Mouse (Mus musculus) kidney, embryonic 15.5 days (tissue): ENCODE measurements at regions not wholly inside any gene's neighbourhood (a gene's known extent, or its start where the extent isn't known, plus 50 kb on each side); places are given as distances from the start of the nearest gene placed in this dataset. TPM values are rescaled to one million over a fixed set of nuclear protein-coding genes. Genes with fewer than 3 reads are reported as not detected.

Experiments
- ATAC-seq: fragments of 200-750 bp; cut with Nextera tagmentation; replicated peaks from 2 replicates; pipeline ENCODE4 v1.8.0; 2017; ENCODE audit warnings: moderate TSS enrichment; ENCODE audit not compliant: low FRiP score
- H3K27ac ChIP-seq: fragments of 300-500 bp; sonication (generic); 2 replicates; pipeline ENCODE4 v1.5.1; 2015; ENCODE audit warnings: mild to moderate bottlenecking, inconsistent platforms
- H3K27me3 ChIP-seq: fragments of 300-500 bp; sonication (generic); 2 replicates; pipeline ENCODE4 v1.6.1; 2015; ENCODE audit warnings: inconsistent platforms
- H3K36me3 ChIP-seq: fragments of 300-500 bp; sonication (generic); 2 replicates; pipeline ENCODE4 v1.6.1; 2015; ENCODE audit warnings: inconsistent platforms
- H3K4me1 ChIP-seq: fragments of 300-500 bp; sonication (generic); 2 replicates; pipeline ENCODE4 v1.6.1; 2015; ENCODE audit warnings: inconsistent platforms
- H3K4me2 ChIP-seq: fragments of 300-500 bp; sonication (generic); 2 replicates; pipeline ENCODE4 v1.6.1; 2015; ENCODE audit warnings: moderate library complexity, mild to moderate bottlenecking, inconsistent platforms
- H3K4me3 ChIP-seq: fragments of 300-500 bp; sonication (generic); replicated peaks from 2 replicates; pipeline ENCODE4 v1.5.1; 2015; ENCODE audit warnings: mild to moderate bottlenecking, inconsistent platforms
- H3K9ac ChIP-seq: fragments of 300-500 bp; sonication (generic); 2 replicates; pipeline ENCODE4 v1.6.1; 2015; ENCODE audit warnings: mild to moderate bottlenecking, inconsistent platforms
- H3K9me3 ChIP-seq: fragments of 300-500 bp; sonication (generic); replicated peaks from 2 replicates; pipeline ENCODE4 v1.6.1; 2016; ENCODE audit warnings: inconsistent platforms
- WGBS: fragments of 180-500 bp; shearing (Covaris S2); methylation state at CpG from one replicate; pipeline ENCODE4 v1.1.7; 2015; ENCODE audit warnings: mixed read lengths; 5-methylcytosine and 5-hydroxymethylcytosine counted together
- microRNA-seq: library from miRNA; unstranded; fragments of <30 nt; microRNA quantifications from one replicate; pipeline ENCODE4, GENCODE M21; 2016

DNA sequence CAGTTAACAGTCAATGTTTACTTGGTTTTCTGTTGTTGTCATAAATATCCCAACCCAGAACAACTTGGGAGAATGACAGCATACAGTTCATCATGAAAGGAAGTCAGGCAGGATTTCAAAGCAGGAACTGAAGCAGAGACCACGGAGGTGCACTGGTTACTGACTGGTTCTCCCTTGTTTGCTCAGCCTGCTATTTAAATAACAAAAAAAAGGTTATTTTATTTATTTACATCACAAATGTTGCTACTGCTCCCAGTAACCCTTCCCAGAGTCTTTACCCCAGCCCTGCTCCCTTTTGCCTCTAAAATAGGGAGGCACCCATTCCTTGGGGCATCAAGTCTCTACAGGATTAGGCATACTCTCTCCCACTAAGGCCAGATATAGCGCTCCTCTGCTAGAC, 461.8 kb upstream of the Slc8a1 start:
- WGBS: 84% methylated on average over 2 of the region's 2 CpGs
- Histone ChIP-seq H3K9me3 (no peaks in the 10 kb centered on the region), H3K36me3 (no peaks in the 10 kb centered on the region), H3K4me3 (no peak overlapping the region), H3K9ac (no peak overlapping the region), H3K27me3 (no peaks in the 10 kb centered on the region), H3K27ac (no peak overlapping the region), H3K4me1 (no peaks in the 10 kb centered on the region), H3K4me2 (no peak overlapping the region)
- ATAC-seq: no peak

DNA sequence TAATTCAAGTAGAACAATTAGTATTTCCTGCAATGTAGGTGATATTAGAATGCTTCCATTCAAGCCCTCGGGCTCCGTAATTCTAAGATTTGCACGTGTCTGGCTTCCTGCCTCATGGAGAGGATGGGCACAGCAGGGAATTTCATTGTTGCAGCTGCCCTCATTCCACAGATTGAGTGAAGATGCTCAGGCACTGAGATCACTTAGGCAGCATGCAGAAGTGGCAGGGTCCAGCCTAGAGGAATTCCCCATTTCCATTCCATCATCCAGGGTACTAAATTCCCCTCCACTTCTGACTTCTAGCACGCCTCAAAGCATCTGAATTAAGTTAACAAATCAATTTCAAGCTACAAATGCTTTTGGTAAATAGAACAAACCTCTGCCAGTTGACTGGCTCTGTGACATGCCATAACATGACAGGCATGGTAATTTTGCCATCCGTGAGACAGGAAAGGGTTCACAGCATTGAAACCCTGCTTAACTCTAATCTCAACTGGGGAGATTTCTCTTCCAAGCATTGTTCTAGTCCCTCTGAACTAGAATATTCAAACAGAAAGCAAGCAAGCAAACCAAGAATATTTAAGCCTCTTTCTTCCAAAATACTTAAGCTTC, 461.0 kb upstream of the Slc8a1 start:
- Histone ChIP-seq H3K9me3 (no peaks in the 10 kb centered on the region), H3K36me3 (no peaks in the 10 kb centered on the region), H3K4me1 (no peaks in the 10 kb centered on the region), H3K27ac (no peak overlapping the region), H3K9ac (no peak overlapping the region), H3K4me2 (no peak overlapping the region), H3K27me3 (no peaks in the 10 kb centered on the region), H3K4me3 (no peak overlapping the region)
- WGBS: 71% methylated on average over 5 of the region's 5 CpGs
- no peak for ATAC-seq

DNA sequence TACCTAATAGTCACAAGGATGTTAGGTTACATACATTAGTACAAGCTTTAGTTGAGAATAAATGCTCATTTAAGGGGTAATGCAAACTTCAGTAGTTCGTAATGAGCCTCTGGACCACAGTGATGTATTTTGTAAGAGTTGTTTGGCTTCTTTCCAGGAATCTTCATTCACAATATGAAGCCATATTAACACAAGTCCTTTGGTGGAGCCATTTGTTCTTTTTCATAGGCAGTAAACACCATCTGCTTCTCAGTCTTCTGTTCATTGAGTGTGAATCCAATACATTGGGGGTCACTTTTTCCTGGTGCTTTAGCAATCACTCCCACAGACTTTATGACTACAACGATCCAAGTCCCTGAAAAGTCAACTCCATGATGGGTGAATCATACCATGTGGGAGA, 446.1 kb upstream of the Slc8a1 start:
- WGBS: 69% methylated on average over 2 of the region's 2 CpGs
- H3K9me3 ChIP-seq: 0 out of 2 replicates have a peak, but pooled peaks cover 2% of the 10 kb centered on the region
- no peaks in the 10 kb centered on the region for H3K4me1 ChIP-seq
- no peak overlapping the region for H3K4me3 ChIP-seq
- no peak for ATAC-seq
- H3K9ac ChIP-seq: no peak overlapping the region
- H3K4me2 ChIP-seq: no peak overlapping the region
- no peak overlapping the region for H3K27ac ChIP-seq
- no peaks in the 10 kb centered on the region for H3K27me3 ChIP-seq
- no peaks in the 10 kb centered on the region for H3K36me3 ChIP-seq

DNA sequence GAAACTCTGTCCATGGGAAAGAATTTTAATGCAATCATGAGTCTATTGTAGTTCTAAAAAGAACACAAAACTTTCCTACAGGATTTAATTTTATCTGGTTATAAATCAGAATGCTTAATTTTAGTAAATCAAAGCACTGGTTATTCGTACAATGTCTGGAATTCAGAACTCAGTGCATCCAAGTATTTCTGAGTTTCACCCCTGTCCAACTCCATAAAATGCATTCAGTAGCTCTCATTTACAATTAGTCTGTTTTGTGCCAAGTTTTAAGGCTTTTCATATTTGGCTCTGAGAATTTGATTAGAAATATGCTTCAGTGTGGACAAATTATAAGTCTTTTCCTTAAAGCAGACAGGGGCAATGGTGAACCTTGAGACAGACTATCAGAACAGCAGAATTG, 433.0 kb upstream of the Slc8a1 start:
- H3K27me3 ChIP-seq: no peaks in the 10 kb centered on the region
- no peak overlapping the region for H3K4me3 ChIP-seq
- H3K4me1 ChIP-seq: no peaks in the 10 kb centered on the region
- no peaks in the 10 kb centered on the region for H3K9me3 ChIP-seq
- no peak overlapping the region for H3K27ac ChIP-seq
- 73% methylated on average over 1 of the region's 1 CpGs for WGBS
- H3K36me3 ChIP-seq: no peaks in the 10 kb centered on the region
- ATAC-seq: no peak
- no peak overlapping the region for H3K4me2 ChIP-seq
- H3K9ac ChIP-seq: no peak overlapping the region

DNA sequence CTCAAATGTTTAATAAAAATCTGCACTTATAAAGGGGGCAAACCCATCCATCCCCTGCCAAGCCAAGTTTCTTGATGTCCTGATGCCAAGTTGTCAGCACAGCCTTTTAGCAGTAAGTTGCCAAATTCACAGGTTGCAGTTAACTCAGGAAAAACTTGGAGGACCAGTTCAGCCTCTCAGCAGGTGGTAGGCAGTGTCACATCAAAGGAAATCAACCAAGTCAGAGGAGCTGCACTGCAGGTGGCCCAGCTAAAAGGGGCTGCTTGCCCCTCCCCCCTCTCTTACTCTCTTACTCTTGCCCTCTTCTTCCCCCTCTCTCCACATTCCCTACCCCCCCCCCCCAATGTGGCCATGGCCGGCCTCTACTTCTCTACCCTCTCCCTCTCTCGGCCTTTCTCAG, 415.3 kb upstream of the Slc8a1 start:
- WGBS: 56% methylated on average over 2 of the region's 2 CpGs
- H3K9ac ChIP-seq: no peak overlapping the region
- no peak overlapping the region for H3K27ac ChIP-seq
- H3K4me3 ChIP-seq: no peak overlapping the region
- no peak overlapping the region for H3K4me2 ChIP-seq
- no peaks in the 10 kb centered on the region for H3K4me1 ChIP-seq
- H3K9me3 ChIP-seq: no peaks in the 10 kb centered on the region
- ATAC-seq: no peak
- H3K27me3 ChIP-seq: no peaks in the 10 kb centered on the region
- no peaks in the 10 kb centered on the region for H3K36me3 ChIP-seq

DNA sequence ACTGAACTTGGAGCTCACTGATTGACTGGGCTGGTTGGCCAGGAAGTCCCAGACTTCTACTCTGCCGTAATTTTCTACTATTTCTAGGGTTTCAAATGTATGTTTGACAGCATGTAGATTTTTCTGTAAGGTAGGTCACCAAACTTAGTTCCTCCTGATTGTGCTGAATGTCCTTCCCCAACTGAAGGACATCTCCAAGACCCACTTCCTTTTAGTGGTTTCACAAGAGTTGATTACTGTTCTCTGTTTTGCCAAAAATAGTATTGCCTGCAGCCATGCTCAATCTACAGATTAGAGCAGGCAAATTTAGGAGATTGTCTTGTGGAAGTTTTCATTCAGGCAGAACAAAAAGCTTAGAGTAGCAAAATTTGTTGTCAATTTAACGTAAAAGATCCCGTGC, 396.7 kb upstream of the Slc8a1 start:
- Histone ChIP-seq H3K9ac (no peak overlapping the region), H3K4me2 (no peak overlapping the region), H3K36me3 (no peaks in the 10 kb centered on the region), H3K4me3 (no peak overlapping the region), H3K27me3 (no peaks in the 10 kb centered on the region), H3K27ac (no peak overlapping the region), H3K4me1 (no peaks in the 10 kb centered on the region), H3K9me3 (no peaks in the 10 kb centered on the region)
- 86% methylated on average over 3 of the region's 3 CpGs for WGBS
- ATAC-seq: no peak

DNA sequence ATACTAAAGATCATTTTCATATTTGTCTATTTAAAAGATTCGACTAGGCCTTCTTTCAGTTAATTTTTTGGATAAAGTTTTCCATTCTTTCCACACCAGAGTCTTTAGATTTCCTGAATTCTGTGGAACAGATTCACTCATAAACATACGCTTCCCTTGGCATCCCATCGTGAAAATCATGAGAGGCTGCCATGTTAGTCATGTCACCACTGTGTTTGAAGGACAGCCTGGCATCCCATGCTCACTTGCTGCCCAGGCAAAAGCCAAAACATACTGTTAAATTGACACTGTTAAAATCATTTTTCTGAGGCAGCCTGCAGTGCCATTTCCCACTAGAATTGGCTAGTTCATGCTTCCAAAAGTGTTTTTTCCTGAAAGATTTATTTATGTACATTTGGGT, 394.8 kb upstream of the Slc8a1 start:
- 85% methylated on average over 3 of the region's 3 CpGs for WGBS
- Histone ChIP-seq H3K27me3 (no peaks in the 10 kb centered on the region), H3K9ac (no peak overlapping the region), H3K4me3 (no peak overlapping the region), H3K4me2 (no peak overlapping the region), H3K27ac (no peak overlapping the region), H3K36me3 (no peaks in the 10 kb centered on the region), H3K4me1 (no peaks in the 10 kb centered on the region), H3K9me3 (no peaks in the 10 kb centered on the region)
- no peak for ATAC-seq

DNA sequence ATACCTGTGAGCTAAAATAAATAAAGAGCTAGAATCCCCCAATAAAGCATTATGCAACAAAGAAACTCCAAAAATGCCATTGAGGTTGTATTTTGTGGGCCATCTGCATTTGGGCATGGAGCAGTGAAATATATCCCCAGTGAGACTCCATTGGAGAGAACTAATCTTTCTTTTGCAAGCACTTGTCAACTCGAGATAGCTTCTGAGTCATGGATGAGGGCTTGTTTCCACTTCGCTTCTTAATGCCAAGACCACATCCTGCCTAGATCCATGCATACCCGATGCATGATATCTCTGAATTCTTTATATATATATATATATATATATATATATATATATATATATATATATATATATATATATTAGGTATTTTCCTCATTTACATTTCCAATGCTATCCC, 349.0 kb upstream of the Slc8a1 start:
- Histone ChIP-seq H3K4me1 (no peaks in the 10 kb centered on the region), H3K4me2 (no peak overlapping the region), H3K4me3 (no peak overlapping the region), H3K36me3 (no peaks in the 10 kb centered on the region), H3K9me3 (no peaks in the 10 kb centered on the region), H3K27ac (no peak overlapping the region), H3K27me3 (no peaks in the 10 kb centered on the region), H3K9ac (no peak overlapping the region)
- WGBS: 89% methylated on average over 3 of the region's 3 CpGs
- ATAC-seq: no peak

DNA sequence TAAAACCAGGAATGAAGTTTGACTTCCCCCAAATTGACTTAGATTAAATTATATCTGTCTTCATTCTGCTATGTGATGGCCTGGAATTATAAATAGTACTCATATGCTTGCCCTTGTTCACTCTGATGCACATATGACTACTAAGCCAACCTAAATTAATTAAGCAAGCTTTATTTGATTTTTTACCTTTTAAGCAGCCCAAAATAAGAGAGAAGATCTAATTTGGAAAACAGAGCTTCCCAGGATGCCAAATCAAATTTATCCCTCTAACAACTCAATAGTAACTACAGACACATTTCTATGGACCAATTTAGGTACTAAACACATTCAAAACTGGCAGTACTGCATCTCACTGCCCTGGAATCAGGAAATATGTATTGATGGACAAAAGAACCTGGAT, 342.1 kb upstream of the Slc8a1 start:
- H3K4me3 ChIP-seq: no peak overlapping the region
- no peaks in the 10 kb centered on the region for H3K36me3 ChIP-seq
- no peaks in the 10 kb centered on the region for H3K27me3 ChIP-seq
- no peaks in the 10 kb centered on the region for H3K9me3 ChIP-seq
- no peak overlapping the region for H3K9ac ChIP-seq
- H3K4me1 ChIP-seq: no peaks in the 10 kb centered on the region
- no peak overlapping the region for H3K27ac ChIP-seq
- no peak for ATAC-seq
- H3K4me2 ChIP-seq: no peak overlapping the region

Small RNA genes lying in the stretch of these regions (microRNA-seq; reads per million reads assigned to microRNA genes)
- gene Gm23400: not detected
- not detected for gene Gm27359
